Mouse (Mus musculus) C2C12 (cell line): ENCODE data around the gene Herpud2.

Experiments
- CEBPB ChIP-seq: IDR thresholded peaks from one replicate; pipeline ENCODE4 v1.6.1; 2011; ENCODE audit warnings: low read depth, mild to moderate bottlenecking, control low read depth, moderate library complexity
- CTCF ChIP-seq: IDR thresholded peaks from one replicate; pipeline ENCODE4 v1.5.1; 2011; ENCODE audit not compliant: control insufficient read depth, insufficient read depth, insufficient read length
- MYOD1 ChIP-seq: IDR thresholded peaks from one replicate; pipeline ENCODE4 v1.6.1; 2011; ENCODE audit warnings: low read depth; ENCODE audit not compliant: control insufficient read depth, insufficient read length

DNA sequence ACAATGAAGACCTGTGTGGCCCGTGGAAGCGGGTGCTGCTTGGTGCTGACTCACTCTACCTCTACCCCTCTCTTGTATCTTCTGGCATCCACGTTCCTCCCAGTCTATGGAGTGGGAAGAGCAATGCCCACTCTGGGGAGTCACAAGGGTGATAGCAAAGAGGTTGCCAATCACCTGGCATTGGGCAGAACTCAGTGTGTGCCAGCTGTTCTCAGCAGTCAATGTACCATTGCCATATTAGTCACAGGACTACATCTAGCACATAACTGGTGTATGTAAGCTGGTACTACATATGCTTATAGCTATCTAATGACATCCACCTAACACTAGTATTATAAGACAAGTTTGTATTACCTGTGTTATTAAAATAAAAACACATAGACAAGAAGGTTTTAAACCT is 49.4 kb upstream of the Herpud2 start:
- no peak for TF ChIP-seq CEBPB
- peak; percentile 38 for TF ChIP-seq MYOD1
- TF ChIP-seq CTCF, result no peak
